Mouse (Mus musculus): ENCODE results near the gene Agpat3. TPM values are rescaled to one million over a fixed set of nuclear protein-coding genes. Genes with fewer than 3 reads are reported as not detected.

Agpat3 gene
- polyA plus RNA-seq, 1 experiment from 2014 or later, result 38.7 TPM

GRCm38 (mm10) chr10:78315145-78315544, 37.1 kb downstream of the Agpat3 start:
- Histone ChIP-seq H3K36me3 (no peaks in the 10 kb centered on the region), H3K27ac (no peak overlapping the region), H3K4me3 (no peak overlapping the region), H3K4me1 (peaks cover 14% of the 10 kb centered on the region), H3K9me3 (replicated peaks) (no peaks in the 10 kb centered on the region), H3K27me3 (ENCODE audit: low read depth, poor library complexity, severe bottlenecking) (no peaks in the 10 kb centered on the region)
- WGBS, result 93% methylated on average over 1 of the region's 1 CpGs
- no peak for DNase-seq (ENCODE audit: low spot score)

- Histone ChIP-seq H3K9me3 (replicated peaks) (no peaks in the 10 kb centered on the region), H3K4me1 (peaks cover 8% of the 10 kb centered on the region), H3K4me3 (no peak overlapping the region), H3K27me3 (ENCODE audit: low read depth, poor library complexity, severe bottlenecking) (no peaks in the 10 kb centered on the region), H3K27ac (no peak overlapping the region), H3K36me3 (no peaks in the 10 kb centered on the region)
- DNase-seq (ENCODE audit: low spot score), result no peak
- 78% methylated on average over 13 of the region's 13 CpGs for WGBS
Observed at GRCm38 (mm10) chr10:78311886-78312635, 40.2 kb downstream of the Agpat3 start.

GRCm38 (mm10) chr10:78310747-78311267, 41.5 kb downstream of the Agpat3 start:
- no peaks in the 10 kb centered on the region for H3K9me3 ChIP-seq (replicated peaks)
- no peak for DNase-seq (ENCODE audit: low spot score)
- 58% methylated on average over 5 of the region's 5 CpGs for WGBS
- no peaks in the 10 kb centered on the region for H3K36me3 ChIP-seq
- no peaks in the 10 kb centered on the region for H3K4me1 ChIP-seq
- no peak overlapping the region for H3K27ac ChIP-seq
- no peak overlapping the region for H3K4me3 ChIP-seq
- no peaks in the 10 kb centered on the region for H3K27me3 ChIP-seq (ENCODE audit: low read depth, poor library complexity, severe bottlenecking)

DNA sequence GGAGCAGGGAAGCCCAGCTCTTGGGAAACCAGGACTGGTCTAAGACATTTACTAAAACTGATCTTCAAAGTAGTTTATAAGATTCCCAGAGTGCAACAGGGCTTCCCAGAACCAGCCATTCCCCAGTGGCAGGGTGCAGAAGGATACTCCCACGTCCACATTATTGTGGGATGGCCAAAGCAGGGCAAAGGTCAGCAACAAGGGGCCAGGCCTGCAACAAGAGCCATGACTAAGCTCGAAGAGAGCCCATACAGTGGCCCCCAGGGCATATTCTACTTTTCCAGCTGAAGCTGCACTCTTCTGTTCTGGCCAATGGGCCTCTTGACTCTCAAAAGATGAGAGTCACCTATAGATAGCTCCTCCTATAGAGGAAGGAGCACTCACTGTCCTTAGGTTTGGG, 43.7 kb downstream of the Agpat3 start:
- Histone ChIP-seq H3K27me3 (ENCODE audit: low read depth, poor library complexity, severe bottlenecking) (no peaks in the 10 kb centered on the region), H3K27ac (no peak overlapping the region), H3K4me3 (no peak overlapping the region), H3K36me3 (0 out of 2 replicates have a peak, but pooled peaks cover 2% of the 10 kb centered on the region), H3K9me3 (replicated peaks) (no peaks in the 10 kb centered on the region), H3K4me1 (no peaks in the 10 kb centered on the region)
- WGBS, result 54% methylated on average over 2 of the region's 2 CpGs
- no peak for DNase-seq (ENCODE audit: low spot score)

DNA sequence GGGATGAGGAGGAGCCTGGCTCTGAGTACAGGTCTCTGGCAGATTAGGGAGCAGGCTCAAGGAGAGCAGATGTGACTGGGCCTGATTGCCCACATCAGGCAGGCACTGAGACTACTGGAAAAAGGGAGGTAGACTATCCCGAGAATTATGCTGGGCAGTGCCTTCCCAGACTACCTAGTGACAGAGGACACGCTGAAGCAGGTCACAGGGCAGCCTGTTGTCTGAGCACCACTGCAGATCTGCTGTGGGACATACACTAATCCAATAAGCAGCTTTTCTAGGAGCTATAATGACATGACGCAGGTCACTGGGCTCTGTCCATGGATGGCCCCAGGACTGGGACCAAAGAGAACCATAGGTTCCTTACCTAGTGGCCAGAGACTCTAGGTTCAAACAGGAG, 44.9 kb downstream of the Agpat3 start:
- Histone ChIP-seq H3K27ac (no peak overlapping the region), H3K4me3 (no peak overlapping the region), H3K27me3 (ENCODE audit: low read depth, poor library complexity, severe bottlenecking) (no peaks in the 10 kb centered on the region), H3K9me3 (replicated peaks) (no peaks in the 10 kb centered on the region), H3K4me1 (no peaks in the 10 kb centered on the region), H3K36me3 (0 out of 2 replicates have a peak, but pooled peaks cover 3% of the 10 kb centered on the region)
- WGBS, result 91% methylated on average over 3 of the region's 3 CpGs
- no peak for DNase-seq (ENCODE audit: low spot score)

DNA sequence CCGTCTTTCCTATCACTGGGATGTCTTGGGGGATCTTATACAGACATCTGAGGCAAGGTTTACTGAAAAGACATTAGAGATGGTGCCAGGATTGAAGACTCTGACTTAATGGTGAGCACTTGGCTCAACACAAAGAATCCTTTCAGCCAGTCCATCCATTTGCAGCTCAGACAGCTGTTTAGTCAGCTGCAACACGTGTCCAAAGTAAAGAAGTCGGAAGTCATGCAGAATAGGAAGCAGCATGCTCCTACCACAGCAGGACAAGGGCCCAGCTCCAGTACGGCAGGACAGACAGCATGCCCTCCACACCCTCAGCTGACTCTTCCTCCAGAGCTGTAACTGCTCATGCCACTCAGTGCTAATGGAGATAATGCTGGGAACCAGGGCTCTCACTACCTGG, 46.3 kb downstream of the Agpat3 start:
- no peak for DNase-seq (ENCODE audit: low spot score)
- Histone ChIP-seq H3K4me3 (no peak overlapping the region), H3K4me1 (no peaks in the 10 kb centered on the region), H3K9me3 (replicated peaks) (no peaks in the 10 kb centered on the region), H3K27me3 (ENCODE audit: low read depth, poor library complexity, severe bottlenecking) (no peaks in the 10 kb centered on the region), H3K36me3 (0 out of 2 replicates have a peak, but pooled peaks cover 3% of the 10 kb centered on the region), H3K27ac (no peak overlapping the region)
- 82% methylated on average over 4 of the region's 4 CpGs for WGBS

DNA sequence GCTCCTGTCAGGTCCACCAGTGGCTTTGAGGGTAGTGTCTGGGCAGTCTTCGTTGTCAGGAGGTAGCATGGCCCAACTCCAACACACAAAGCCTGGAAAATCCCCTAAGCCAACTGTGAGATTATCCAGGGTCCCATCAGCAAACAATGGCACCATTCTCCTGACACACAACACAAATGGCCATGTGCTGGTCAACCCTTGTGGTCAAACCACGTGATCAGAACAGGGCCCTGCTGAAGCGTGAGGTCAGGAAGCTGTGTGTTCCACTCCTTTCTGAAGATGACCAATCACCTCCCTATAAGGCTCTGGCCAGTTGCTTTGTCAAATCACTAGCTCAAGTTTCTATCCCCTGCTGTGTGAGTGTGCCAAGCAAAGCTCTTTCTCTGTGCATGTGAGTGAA, 47.3 kb downstream of the Agpat3 start:
- 74% methylated on average over 3 of the region's 3 CpGs for WGBS
- no peak overlapping the region for H3K27ac ChIP-seq
- H3K36me3 ChIP-seq, result 0 out of 2 replicates have a peak, but pooled peaks cover 3% of the 10 kb centered on the region
- no peaks in the 10 kb centered on the region for H3K27me3 ChIP-seq (ENCODE audit: low read depth, poor library complexity, severe bottlenecking)
- no peak overlapping the region for H3K4me3 ChIP-seq
- no peaks in the 10 kb centered on the region for H3K4me1 ChIP-seq
- no peaks in the 10 kb centered on the region for H3K9me3 ChIP-seq (replicated peaks)
- no peak for DNase-seq (ENCODE audit: low spot score)

- Histone ChIP-seq H3K27me3 (ENCODE audit: low read depth, poor library complexity, severe bottlenecking) (no peaks in the 10 kb centered on the region), H3K4me1 (peaks cover 1% of the 10 kb centered on the region; the same call in 1 of the 2 replicates), H3K36me3 (0 out of 2 replicates have a peak, but pooled peaks cover 3% of the 10 kb centered on the region), H3K9me3 (replicated peaks) (no peaks in the 10 kb centered on the region), H3K27ac (no peak overlapping the region), H3K4me3 (no peak overlapping the region)
- no peak for DNase-seq (ENCODE audit: low spot score)
- 90% methylated on average over 7 of the region's 7 CpGs for WGBS
Observed at GRCm38 (mm10) chr10:78303675-78304074, 48.6 kb downstream of the Agpat3 start.

GRCm38 (mm10) chr10:78300061-78300460, 52.2 kb downstream of the Agpat3 start:
- H3K4me3 ChIP-seq, result no peak overlapping the region
- H3K9me3 ChIP-seq (replicated peaks), result no peaks in the 10 kb centered on the region
- WGBS, result 95% methylated on average over 4 of the region's 4 CpGs
- no peaks in the 10 kb centered on the region for H3K27me3 ChIP-seq (ENCODE audit: low read depth, poor library complexity, severe bottlenecking)
- 0 out of 2 replicates have a peak, but pooled peaks cover 3% of the 10 kb centered on the region for H3K36me3 ChIP-seq
- peaks cover 18% of the 10 kb centered on the region for H3K4me1 ChIP-seq
- H3K27ac ChIP-seq, result no peak overlapping the region
- no peak for DNase-seq (ENCODE audit: low spot score)

DNA sequence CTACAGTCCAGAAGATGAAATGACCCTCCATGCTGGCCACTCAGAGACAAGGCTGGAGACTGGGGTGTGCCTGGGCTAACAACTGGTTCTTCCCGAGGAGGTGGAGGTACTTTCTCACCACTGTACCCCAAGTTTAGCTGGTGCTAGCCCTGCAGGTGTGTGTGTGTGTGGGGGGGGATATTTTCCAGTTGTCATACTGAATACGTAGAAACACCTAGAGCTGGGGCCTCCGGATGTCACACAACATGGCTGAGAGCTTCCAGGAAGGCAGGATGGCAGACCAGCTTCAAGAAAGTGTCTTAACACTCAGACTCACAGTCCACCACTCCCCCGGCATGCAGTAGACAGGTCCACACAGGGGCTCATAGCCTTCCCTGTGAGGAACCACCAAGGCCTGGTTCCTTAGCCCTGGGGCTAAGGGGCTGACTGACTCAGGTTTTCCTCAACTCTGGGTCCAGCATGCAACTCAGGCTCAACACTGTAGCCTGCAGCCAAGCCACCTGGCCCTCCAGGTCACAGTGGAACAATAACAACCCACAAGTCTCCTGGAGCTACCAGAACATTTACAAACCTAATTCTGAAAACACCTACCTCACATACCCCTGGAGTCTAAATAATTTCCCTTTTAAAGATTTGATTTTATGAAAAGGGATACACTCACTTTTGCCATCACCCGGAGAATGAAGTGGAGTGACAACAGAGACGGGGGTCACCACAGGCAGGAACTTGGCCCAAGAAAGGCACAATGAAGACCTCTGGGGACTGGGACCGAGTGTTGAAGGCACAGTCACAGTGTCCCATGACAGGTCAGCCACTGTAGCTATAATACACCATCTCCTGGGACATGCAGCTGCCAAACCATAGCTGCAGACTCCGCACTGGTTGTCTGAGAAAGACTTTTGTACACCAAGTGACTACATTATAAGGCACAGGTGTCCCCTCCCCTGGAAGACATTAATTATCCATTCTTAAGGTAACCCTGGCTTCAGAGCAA, 53.3 kb downstream of the Agpat3 start:
- H3K27ac ChIP-seq, result 0 out of 2 replicates have a peak overlapping the region, but pooled peaks have one; percentile 71
- H3K27me3 ChIP-seq (ENCODE audit: low read depth, poor library complexity, severe bottlenecking), result no peaks in the 10 kb centered on the region
- H3K36me3 ChIP-seq, result 0 out of 2 replicates have a peak, but pooled peaks cover 3% of the 10 kb centered on the region
- no peaks in the 10 kb centered on the region for H3K9me3 ChIP-seq (replicated peaks)
- no peak for DNase-seq (ENCODE audit: low spot score)
- H3K4me3 ChIP-seq, result no peak overlapping the region
- H3K4me1 ChIP-seq, result peaks cover 29% of the 10 kb centered on the region
- 90% methylated on average over 8 of the region's 8 CpGs for WGBS

DNA sequence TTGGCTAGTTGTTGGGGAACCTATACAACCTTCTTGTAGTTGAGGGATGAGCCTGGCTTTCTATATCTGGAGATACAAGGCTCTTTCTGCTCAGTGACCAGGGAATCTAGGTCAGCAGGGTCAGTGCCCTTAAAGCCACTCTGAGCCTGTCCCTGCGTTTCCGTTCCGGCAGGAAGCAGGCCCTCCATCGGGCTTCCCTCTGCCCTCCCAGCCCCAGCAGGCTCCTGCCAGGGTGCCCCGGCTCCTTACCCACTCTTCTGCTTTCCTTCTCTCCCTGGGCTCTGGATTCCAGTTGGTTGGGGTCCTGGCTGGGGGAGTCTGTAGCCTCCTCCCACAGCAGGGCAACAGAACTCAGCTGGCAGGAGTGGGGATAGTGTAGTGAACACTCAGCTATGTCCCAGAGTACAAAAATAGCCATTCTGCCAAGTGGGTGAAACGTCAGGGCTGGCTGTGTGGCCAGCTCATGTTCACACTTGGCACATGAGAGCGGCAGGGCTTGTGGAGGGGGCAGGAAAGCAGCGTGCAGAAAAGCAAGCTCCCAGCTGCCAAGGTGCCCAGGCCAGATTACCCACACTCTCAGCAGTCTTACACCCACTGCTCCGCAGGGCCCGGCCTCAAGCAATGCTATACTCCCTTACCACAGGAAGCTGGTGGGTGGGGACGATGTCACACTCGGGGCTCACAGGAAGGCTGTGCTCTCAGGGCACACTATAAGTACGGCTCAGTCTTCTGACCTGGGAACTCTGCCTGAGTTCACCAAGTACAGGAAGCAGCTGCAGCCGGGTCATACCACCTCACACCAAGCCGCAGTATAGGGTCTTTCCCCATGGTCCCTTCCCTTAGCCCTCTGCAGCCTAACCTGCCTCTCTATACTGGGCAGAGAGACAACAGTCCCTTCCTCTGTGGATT, 54.5 kb downstream of the Agpat3 start:
- Histone ChIP-seq H3K4me3 (no peak overlapping the region; the same call in 1 of the 2 replicates), H3K9me3 (replicated peaks) (no peaks in the 10 kb centered on the region), H3K4me1 (peaks cover 41% of the 10 kb centered on the region), H3K27ac (peak overlapping the region; percentile 71), H3K27me3 (ENCODE audit: low read depth, poor library complexity, severe bottlenecking) (no peaks in the 10 kb centered on the region), H3K36me3 (no peaks in the 10 kb centered on the region)
- no peak for DNase-seq (ENCODE audit: low spot score)
- 72% methylated on average over 15 of the region's 15 CpGs for WGBS

DNA sequence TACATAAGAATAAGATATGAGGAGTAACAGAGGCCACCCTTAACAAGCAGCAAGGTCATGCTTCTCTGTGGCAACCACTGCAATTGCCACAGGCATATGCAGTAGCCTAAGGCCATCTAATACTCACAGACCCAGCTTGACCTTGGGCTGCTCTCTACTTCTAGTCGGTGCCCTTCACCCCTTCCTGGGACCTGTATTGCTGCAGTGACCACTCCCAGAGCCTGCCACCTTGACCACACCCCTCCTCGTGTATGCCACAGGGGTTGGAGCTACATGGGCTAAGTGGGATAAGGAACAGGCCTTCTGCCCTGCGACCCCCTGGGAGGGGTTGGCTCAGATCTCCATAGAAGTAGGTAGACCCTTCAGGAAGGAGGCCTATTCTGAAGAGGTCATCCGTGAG, 55.3 kb downstream of the Agpat3 start:
- Histone ChIP-seq H3K36me3 (no peaks in the 10 kb centered on the region), H3K27me3 (ENCODE audit: low read depth, poor library complexity, severe bottlenecking) (no peaks in the 10 kb centered on the region)

More for the DNA sequence above, 55.3 kb downstream of the Agpat3 start:
- H3K4me1 ChIP-seq, result peaks cover 49% of the 10 kb centered on the region
- DNase-seq (ENCODE audit: low spot score), result no peak
- WGBS, result 80% methylated on average over 4 of the region's 4 CpGs
- no peak overlapping the region for H3K27ac ChIP-seq
- H3K4me3 ChIP-seq, result no peak overlapping the region
- no peaks in the 10 kb centered on the region for H3K9me3 ChIP-seq (replicated peaks)

Data from limb, embryonic 10.5 days (tissue).